Mouse (Mus musculus) hematopoietic stem cell, adult 5-6 weeks (primary cell): ENCODE measurements around the gene Fbxw9. TPM values are rescaled to one million over a fixed set of nuclear protein-coding genes. Genes with fewer than 3 reads are reported as not detected.
"Not testable (repeated sequence)": the region's sequence is repeated elsewhere in the genome, so short reads cannot be mapped to it uniquely, and the experiment has no call there.

ENCODE experiments used
- ATAC-seq, 2 experiments: fragments of 125-278 bp in 1 of 2; replicated peaks in 1 of 2; 2 replicates each; pipeline ENCODE4 v1.8.0; 2016 to 2017; ENCODE audit warnings: inconsistent platforms in 2 of 2, mild to moderate bottlenecking in 2 of 2, moderate number of reproducible peaks in 2 of 2, low read depth in 1 of 2, moderate TSS enrichment in 1 of 2; ENCODE audit not compliant: low FRiP score in 2 of 2, poor library complexity in 2 of 2, severe bottlenecking in 2 of 2, insufficient read depth in 1 of 2, low TSS enrichment in 1 of 2
- total RNA-seq: library from RNA; stranded (forward); fragments of 172-1452, 232-1000 nt; gene quantifications from 2 replicates; pipeline ENCODE4 v1.2.3, GENCODE M21; 2017

Fbxw9 gene
- total RNA-seq, 1 experiment from 2014 or later = 6.1 TPM

GRCm38 (mm10) chr8:85074617-85075016 is 14.8 kb downstream of the Fbxw9 start:
- ATAC-seq = no peak

GRCm38 (mm10) chr8:85076001-85076400 is 16.1 kb downstream of the Fbxw9 start:
- no peak for ATAC-seq

- peak; percentile 48 to 61; a peak in 2 of 4 replicates for ATAC-seq
Observed at GRCm38 (mm10) chr8:85076993-85077392, 17.1 kb downstream of the Fbxw9 start.

- no peak for ATAC-seq
Observed at GRCm38 (mm10) chr8:85080214-85080531, 20.3 kb downstream of the Fbxw9 start.

- ATAC-seq = no peak
Observed at GRCm38 (mm10) chr8:85080532-85081215, 20.8 kb downstream of the Fbxw9 start, which contains the start of gene Wdr83os. TSS of gene Wdr83os (plus strand) at chr8:85080740.

- peak; percentile 66 to 67 for ATAC-seq
Observed at GRCm38 (mm10) chr8:85081216-85081555, 21.3 kb downstream of the Fbxw9 start, which contains the start of gene Wdr83. TSS of gene Wdr83 (minus strand) at chr8:85081306.

GRCm38 (mm10) chr8:85082169-85082568 is 22.3 kb downstream of the Fbxw9 start:
- not testable (repeated sequence) for ATAC-seq

- ATAC-seq = peak; percentile 74 to 78
Observed at GRCm38 (mm10) chr8:85083108-85083813, 23.4 kb downstream of the Fbxw9 start, which contains the start of gene Man2b1. TSS of gene Man2b1 (plus strand) at chr8:85083270.

- ATAC-seq = peak in 1 of 2 experiments; percentile 14; a peak in 1 of 4 replicates
Observed at GRCm38 (mm10) chr8:85084633-85085032, 24.8 kb downstream of the Fbxw9 start.

GRCm38 (mm10) chr8:85086238-85086637 is 26.4 kb downstream of the Fbxw9 start:
- ATAC-seq = no peak

GRCm38 (mm10) chr8:85088771-85089170 is 28.9 kb downstream of the Fbxw9 start:
- no peak for ATAC-seq

- ATAC-seq = no peak
Observed at GRCm38 (mm10) chr8:85090856-85091255, 31.0 kb downstream of the Fbxw9 start.

- ATAC-seq = no peak
Observed at GRCm38 (mm10) chr8:85091526-85092090, 31.8 kb downstream of the Fbxw9 start.

- no peak for ATAC-seq
Observed at GRCm38 (mm10) chr8:85095051-85095450, 35.2 kb downstream of the Fbxw9 start.

- ATAC-seq = no peak
Observed at GRCm38 (mm10) chr8:85095566-85095965, 35.7 kb downstream of the Fbxw9 start.

GRCm38 (mm10) chr8:85096196-85096595 is 36.3 kb downstream of the Fbxw9 start:
- no peak for ATAC-seq

GRCm38 (mm10) chr8:85096850-85097249 is 37.0 kb downstream of the Fbxw9 start:
- no peak for ATAC-seq

GRCm38 (mm10) chr8:85100076-85100665 is 40.3 kb downstream of the Fbxw9 start:
- no peak for ATAC-seq
